Mouse (Mus musculus) heart, postnatal 0 days (tissue): ENCODE measurements around the gene Taf4.

Experiments used
- CTCF ChIP-seq: IDR thresholded peaks from 2 replicates; pipeline ENCODE4 v1.5.1; 2016; ENCODE audit warnings: antibody characterized with exemption, control low read depth, low read depth
- EP300 ChIP-seq: IDR thresholded peaks from 2 replicates; pipeline ENCODE4 v1.6.1; 2016; ENCODE audit warnings: antibody characterized with exemption, low read depth

DNA sequence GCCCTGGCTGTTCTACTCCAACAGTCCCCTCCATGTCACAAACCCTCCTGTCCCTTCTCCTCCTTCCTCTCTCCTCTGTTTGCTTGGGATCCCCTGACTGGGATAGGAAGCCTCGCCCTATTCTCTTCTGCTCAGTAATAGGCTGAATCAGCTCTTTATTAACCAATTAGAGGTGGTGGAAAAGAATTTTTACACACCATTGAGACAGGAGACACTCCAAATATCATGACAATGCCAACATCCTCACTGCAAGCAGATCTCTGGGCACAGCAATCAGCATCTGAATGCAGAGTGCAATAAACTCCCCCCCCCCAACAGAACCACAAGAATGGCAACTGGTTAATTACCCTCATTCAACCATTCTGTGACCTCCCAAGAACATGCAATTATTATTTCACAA lies 12.7 kb upstream of the Taf4 start:
- TF ChIP-seq CTCF (no peak), EP300 (no peak)
